Mouse (Mus musculus) intestine, embryonic 14.5 days (tissue): ENCODE results near the gene Zbtb16. TPM values are rescaled to one million over a fixed set of nuclear protein-coding genes. Genes with fewer than 3 reads are reported as not detected.

Source experiments
- ATAC-seq: fragments of 200-750 bp; cut with Nextera tagmentation; replicated peaks from 2 replicates; pipeline ENCODE4 v1.8.0; 2017; ENCODE audit warnings: low read depth, moderate number of reproducible peaks, moderate TSS enrichment, moderate library complexity; ENCODE audit not compliant: low FRiP score, low TSS enrichment
- DNase-seq: peaks from one replicate; pipeline ENCODE4 v3.0.0-alpha.2; 2018; ENCODE audit warnings: low spot score
- H3K27ac ChIP-seq: fragments of 300-500 bp; sonication (generic); 2 replicates; pipeline ENCODE4 v1.5.1; 2014; ENCODE audit warnings: low read depth, mild to moderate bottlenecking, control low read depth
- H3K27me3 ChIP-seq: fragments of 300-500 bp; sonication (generic); replicated peaks from 2 replicates; pipeline ENCODE4 v1.6.1; 2014; ENCODE audit warnings: low read length, control low read depth; ENCODE audit not compliant: control insufficient read depth, insufficient read depth
- H3K36me3 ChIP-seq: fragments of 300-500 bp; sonication (generic); 2 replicates; pipeline ENCODE4 v1.6.1; 2014; ENCODE audit warnings: low read length, control low read depth; ENCODE audit not compliant: control insufficient read depth, insufficient read depth
- H3K4me1 ChIP-seq: fragments of 300-500 bp; sonication (generic); replicated peaks from 2 replicates; pipeline ENCODE4 v1.6.1; 2014; ENCODE audit warnings: low read length, control low read depth, mixed read lengths; ENCODE audit not compliant: control insufficient read depth, insufficient read depth
- H3K4me2 ChIP-seq: fragments of 300-500 bp; sonication (generic); 2 replicates; pipeline ENCODE4 v1.6.1; 2014; ENCODE audit warnings: low read length
- H3K4me3 ChIP-seq: fragments of 300-500 bp; sonication (generic); 2 replicates; pipeline ENCODE4 v1.5.1; 2014; ENCODE audit warnings: low read depth, low read length, control low read depth, mixed read lengths
- H3K9ac ChIP-seq: fragments of 300-500 bp; sonication (generic); 2 replicates; pipeline ENCODE4 v1.6.1; 2014; ENCODE audit warnings: mild to moderate bottlenecking, low read length
- H3K9me3 ChIP-seq: fragments of 300-500 bp; sonication (generic); 2 replicates; pipeline ENCODE4 v1.6.1; 2016; ENCODE audit warnings: low read length, control low read depth; ENCODE audit not compliant: control insufficient read depth
- WGBS: fragments of 180-500 bp; shearing (Covaris S2); extraction: QIAGEN DNeasy Blood & Tissue Kit; methylation state at CpG from one replicate; pipeline ENCODE4 v1.1.7; 2014; 5-methylcytosine and 5-hydroxymethylcytosine counted together
- polyA plus RNA-seq: library from polyadenylated mRNA; unstranded; fragments of >200 nt; fragmentation: Nextera tagmentation; extraction: Ambion mirVana; gene quantifications from 2 replicates; pipeline ENCODE4 v1.2.1, GENCODE M21; 2014

Zbtb16 gene
- polyA plus RNA-seq, 1 experiment from 2014 or later = 2.4 TPM

DNA sequence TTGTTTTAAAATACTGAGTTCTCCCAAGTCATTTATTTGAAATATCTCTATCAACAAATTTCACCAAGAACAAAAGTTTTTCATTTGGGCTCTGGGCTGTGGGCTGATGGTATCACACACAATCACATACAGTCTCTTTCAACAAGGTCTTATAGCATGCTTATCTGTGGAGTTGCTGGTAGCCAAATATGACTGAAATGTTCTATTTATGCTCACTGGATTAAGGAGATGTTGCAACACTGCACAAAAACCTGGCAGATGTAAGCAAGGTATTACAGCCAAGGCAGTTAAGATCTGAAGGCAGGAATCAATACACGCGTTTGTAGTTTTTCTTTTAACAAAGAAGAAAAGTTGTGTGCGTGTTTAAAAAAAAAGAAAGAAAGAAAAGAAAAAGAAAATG lies 84.1 kb downstream of the Zbtb16 start:
- 85% methylated on average over 3 of the region's 3 CpGs for WGBS
- Histone ChIP-seq H3K27me3 (no peaks in the 10 kb centered on the region), H3K9ac (no peak overlapping the region), H3K4me1 (peaks cover 12% of the 10 kb centered on the region), H3K4me3 (no peak overlapping the region), H3K9me3 (no peaks in the 10 kb centered on the region), H3K36me3 (no peaks in the 10 kb centered on the region), H3K27ac (no peak overlapping the region), H3K4me2 (no peak overlapping the region)
- ATAC-seq (no peak), DNase-seq (no peak)

DNA sequence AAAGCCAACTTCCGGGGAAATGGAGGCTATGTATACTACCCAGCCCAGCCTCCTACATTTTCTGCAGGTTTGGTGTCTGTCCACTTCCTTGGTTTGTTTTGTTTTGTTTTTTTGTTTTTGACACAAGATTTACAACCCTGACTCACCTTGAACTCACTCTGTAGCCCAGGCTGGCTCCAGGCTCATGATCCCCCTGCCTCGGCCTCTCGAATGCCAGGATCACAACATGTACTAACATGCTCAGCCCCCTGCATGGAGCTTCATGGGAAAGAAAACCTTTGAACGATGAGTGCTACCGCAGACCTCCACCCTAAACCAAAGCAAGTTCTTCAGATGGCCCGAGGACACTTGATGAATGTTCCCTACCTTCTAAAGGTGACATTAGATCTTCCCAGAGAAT lies 86.4 kb downstream of the Zbtb16 start:
- no peak for ATAC-seq
- H3K36me3 ChIP-seq = no peaks in the 10 kb centered on the region

DNA sequence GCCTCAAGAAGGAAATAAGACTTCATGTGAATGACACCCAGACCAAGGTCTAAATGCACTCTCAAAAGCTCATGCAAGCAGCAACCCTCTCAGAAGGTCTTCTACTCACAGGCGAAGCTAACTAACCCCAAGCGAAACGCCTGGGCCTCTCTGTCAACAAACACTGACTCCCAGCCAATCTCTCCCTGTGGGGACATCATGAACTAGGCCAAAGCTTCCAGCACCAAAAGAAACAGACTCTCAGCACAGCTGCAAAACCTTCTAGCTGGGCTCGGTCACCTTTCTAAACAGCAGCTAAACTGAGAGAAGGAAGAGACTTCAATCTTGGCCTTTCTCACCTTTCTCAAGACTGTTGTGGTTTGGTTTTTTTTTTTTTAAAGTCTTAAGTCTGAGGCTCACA lies 86.9 kb downstream of the Zbtb16 start:
- no peaks in the 10 kb centered on the region for H3K9me3 ChIP-seq
- DNase-seq (no peak), ATAC-seq (no peak)
- no peak overlapping the region for H3K9ac ChIP-seq
- no peak overlapping the region for H3K4me2 ChIP-seq
- H3K27me3 ChIP-seq = no peaks in the 10 kb centered on the region
- 74% methylated on average over 4 of the region's 4 CpGs for WGBS
- H3K27ac ChIP-seq = no peak overlapping the region
- no peaks in the 10 kb centered on the region; the same call in 1 of the 2 replicates for H3K4me1 ChIP-seq
- no peaks in the 10 kb centered on the region for H3K36me3 ChIP-seq
- H3K4me3 ChIP-seq = no peak overlapping the region

More for the DNA sequence above, 86.4 kb downstream of the Zbtb16 start:
- Histone ChIP-seq H3K9me3 (no peaks in the 10 kb centered on the region), H3K4me2 (no peak overlapping the region), H3K9ac (no peak overlapping the region), H3K4me1 (no peaks in the 10 kb centered on the region; the same call in 1 of the 2 replicates), H3K4me3 (no peak overlapping the region), H3K27me3 (no peaks in the 10 kb centered on the region), H3K27ac (no peak overlapping the region)
- no peak for DNase-seq
- WGBS = 87% methylated on average over 6 of the region's 6 CpGs

DNA sequence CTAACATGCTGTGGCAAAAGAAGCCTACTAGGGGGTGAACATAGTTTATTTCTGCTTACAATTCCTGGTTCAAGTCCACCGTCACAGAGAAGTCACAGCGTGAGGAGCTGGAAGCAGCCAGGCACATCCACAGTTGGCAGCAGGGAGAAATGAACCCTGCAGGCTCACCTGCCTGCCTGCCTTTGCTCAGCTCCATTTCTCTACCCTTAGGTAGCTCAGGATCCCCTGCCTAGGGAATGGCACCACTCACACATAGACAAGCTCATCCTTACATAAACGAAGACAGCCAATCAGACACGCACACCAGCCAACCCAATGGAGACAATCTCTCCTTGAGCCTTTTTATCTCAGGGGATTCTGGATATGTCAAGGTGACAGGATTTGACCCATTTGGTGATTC lies 87.3 kb downstream of the Zbtb16 start:
- WGBS = 98% methylated on average over 4 of the region's 4 CpGs
- H3K9ac ChIP-seq = no peak overlapping the region
- no peak for DNase-seq
- no peaks in the 10 kb centered on the region; the same call in 1 of the 2 replicates for H3K4me1 ChIP-seq
- no peaks in the 10 kb centered on the region for H3K27me3 ChIP-seq
- no peak overlapping the region for H3K27ac ChIP-seq
- ATAC-seq = no peak
- H3K36me3 ChIP-seq = no peaks in the 10 kb centered on the region
- no peaks in the 10 kb centered on the region for H3K9me3 ChIP-seq
- no peak overlapping the region for H3K4me2 ChIP-seq
- no peak overlapping the region for H3K4me3 ChIP-seq

DNA sequence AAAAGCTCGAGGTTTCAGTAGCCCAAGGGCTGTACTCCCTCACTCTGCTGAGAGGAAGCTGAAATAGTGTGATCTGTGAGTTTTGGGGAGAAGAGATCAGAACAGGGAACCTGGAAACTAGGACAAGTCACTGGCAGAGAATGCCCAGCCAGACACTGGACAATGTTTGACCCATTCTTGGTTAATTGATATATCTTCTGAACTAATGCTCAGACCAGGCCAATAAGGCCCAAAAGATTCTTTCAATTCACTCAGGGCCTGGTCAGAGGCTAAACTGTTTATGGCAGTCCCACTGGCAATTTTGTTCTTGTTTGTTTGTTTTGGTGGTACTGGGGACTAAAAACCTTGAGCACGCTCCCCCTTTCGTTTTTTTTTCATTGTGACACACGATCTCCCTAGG lies 87.8 kb downstream of the Zbtb16 start:
- no peak for DNase-seq
- WGBS = 71% methylated on average over 4 of the region's 4 CpGs
- Histone ChIP-seq H3K4me3 (no peak overlapping the region), H3K27me3 (no peaks in the 10 kb centered on the region), H3K9me3 (no peaks in the 10 kb centered on the region), H3K4me1 (no peaks in the 10 kb centered on the region; the same call in 1 of the 2 replicates), H3K9ac (no peak overlapping the region), H3K36me3 (no peaks in the 10 kb centered on the region), H3K4me2 (no peak overlapping the region), H3K27ac (no peak overlapping the region)
- ATAC-seq = no peak

DNA sequence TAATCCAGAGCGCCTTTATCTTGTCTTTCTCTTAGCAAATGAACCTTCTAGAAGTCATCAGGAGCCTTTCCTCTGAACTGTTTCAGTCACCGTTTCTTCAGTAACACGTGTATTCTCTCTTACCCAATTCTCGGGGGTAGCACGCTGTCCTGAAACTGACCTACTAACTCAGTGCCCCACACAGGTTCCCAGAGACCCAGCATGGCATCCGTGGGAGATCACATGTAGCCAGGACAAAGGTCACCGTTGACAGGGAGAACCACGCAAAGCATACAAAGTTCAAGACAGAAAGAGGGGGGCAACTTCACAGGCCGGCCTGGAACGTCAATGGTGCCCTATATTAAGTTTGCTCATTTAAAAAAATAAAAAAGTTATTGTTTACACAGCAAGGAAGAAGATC lies 89.5 kb downstream of the Zbtb16 start:
- Histone ChIP-seq H3K27ac (no peak overlapping the region), H3K9me3 (no peaks in the 10 kb centered on the region), H3K4me2 (no peak overlapping the region), H3K36me3 (no peaks in the 10 kb centered on the region), H3K4me3 (no peak overlapping the region), H3K4me1 (no peaks in the 10 kb centered on the region), H3K9ac (no peak overlapping the region), H3K27me3 (no peaks in the 10 kb centered on the region)
- DNase-seq = no peak
- WGBS = 92% methylated on average over 10 of the region's 10 CpGs
- ATAC-seq = no peak

DNA sequence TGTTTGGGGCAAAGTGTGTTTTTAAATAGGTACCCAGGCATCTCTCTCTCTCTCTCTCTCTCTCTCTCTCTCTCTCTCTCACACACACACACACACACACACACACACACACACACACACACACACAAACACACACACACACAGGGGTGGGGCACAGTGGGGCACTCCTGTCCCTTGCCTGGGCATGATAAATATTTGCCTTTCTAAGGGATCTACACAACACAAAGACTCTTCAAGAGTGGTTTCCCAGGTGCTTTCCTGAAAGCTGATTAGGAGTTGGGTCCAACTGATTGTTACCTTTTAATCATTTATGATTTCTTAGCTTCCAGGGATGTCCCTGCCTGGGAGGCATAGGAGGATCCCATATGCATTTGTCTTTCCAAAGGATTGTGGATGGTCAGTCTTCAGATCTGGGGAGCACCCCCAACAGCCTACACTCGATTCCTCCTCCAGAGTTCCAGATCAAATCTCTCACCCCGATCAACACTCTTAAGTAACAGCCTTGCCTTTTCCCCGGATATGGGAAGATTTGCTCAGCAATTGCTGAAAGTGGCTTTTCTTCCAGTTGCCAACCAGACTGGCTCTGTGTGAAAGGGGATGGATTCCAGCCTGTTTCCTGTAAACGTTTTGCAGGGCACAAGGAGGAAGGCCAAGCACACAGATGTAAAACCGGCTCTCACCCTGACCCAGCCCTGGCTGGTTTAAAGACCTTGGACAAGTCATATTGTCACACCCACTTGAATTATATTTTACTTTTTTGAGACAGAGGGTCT lies 90.5 kb downstream of the Zbtb16 start:
- H3K4me1 ChIP-seq = peaks cover 8% of the 10 kb centered on the region
- H3K27me3 ChIP-seq = no peaks in the 10 kb centered on the region
- H3K9ac ChIP-seq = no peak overlapping the region
- H3K36me3 ChIP-seq = no peaks in the 10 kb centered on the region
- H3K9me3 ChIP-seq = no peaks in the 10 kb centered on the region
- H3K27ac ChIP-seq = no peak overlapping the region
- no peak for DNase-seq
- no peak overlapping the region for H3K4me2 ChIP-seq
- H3K4me3 ChIP-seq = no peak overlapping the region
- WGBS = 57% methylated on average over 5 of the region's 5 CpGs
- no peak for ATAC-seq

DNA sequence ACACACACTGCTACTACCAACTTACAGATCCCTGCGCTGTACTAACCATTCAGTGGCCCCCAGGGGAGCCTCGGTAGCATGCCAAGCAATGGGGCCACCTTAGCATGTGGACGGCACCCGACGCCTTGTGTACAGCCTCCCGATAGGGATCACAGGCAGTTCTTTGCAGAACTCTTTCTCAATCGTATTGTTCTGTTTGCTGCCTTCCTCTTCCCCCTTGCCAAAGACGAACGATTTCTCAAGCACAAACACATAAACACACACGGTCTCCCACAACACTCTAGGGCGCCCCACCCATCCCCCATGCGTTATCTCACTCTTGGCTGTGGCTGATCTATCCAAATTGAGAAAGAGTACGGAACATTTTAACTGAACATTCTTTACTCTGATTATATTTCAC lies 91.1 kb downstream of the Zbtb16 start:
- 74% methylated on average over 13 of the region's 13 CpGs for WGBS
- no peaks in the 10 kb centered on the region for H3K36me3 ChIP-seq
- H3K4me3 ChIP-seq = no peak overlapping the region
- DNase-seq (no peak), ATAC-seq (no peak)
- H3K9ac ChIP-seq = no peak overlapping the region
- no peak overlapping the region for H3K4me2 ChIP-seq
- peaks cover 14% of the 10 kb centered on the region for H3K4me1 ChIP-seq
- no peaks in the 10 kb centered on the region for H3K27me3 ChIP-seq
- no peak overlapping the region for H3K27ac ChIP-seq
- H3K9me3 ChIP-seq = no peaks in the 10 kb centered on the region

DNA sequence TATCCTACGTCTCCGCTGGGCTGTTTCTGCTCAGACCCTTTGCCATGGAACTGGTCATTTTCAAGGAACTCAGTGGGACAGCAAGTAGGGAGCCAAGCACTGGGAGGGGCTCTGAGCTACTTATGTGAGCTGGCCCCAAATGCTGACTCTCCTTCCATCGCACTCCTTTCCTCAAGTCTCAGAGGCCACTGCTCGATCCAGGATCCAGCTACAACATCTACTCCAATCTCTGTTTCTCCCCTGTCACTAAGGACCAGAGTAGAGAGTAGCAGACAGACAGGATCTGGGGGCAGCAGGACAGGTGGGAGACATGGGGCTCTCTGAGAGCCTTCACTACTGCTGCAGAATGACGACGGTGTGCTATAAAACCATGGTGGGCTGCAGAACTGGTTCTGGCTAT lies 91.6 kb downstream of the Zbtb16 start:
- H3K9ac ChIP-seq = no peak overlapping the region
- H3K4me3 ChIP-seq = no peak overlapping the region
- H3K36me3 ChIP-seq = no peaks in the 10 kb centered on the region
- ATAC-seq (no peak), DNase-seq (no peak)
- WGBS = 88% methylated on average over 6 of the region's 6 CpGs
- H3K4me1 ChIP-seq = peaks cover 18% of the 10 kb centered on the region
- H3K9me3 ChIP-seq = no peaks in the 10 kb centered on the region
- H3K4me2 ChIP-seq = no peak overlapping the region
- no peaks in the 10 kb centered on the region for H3K27me3 ChIP-seq
- no peak overlapping the region for H3K27ac ChIP-seq
